Mouse (Mus musculus) E14TG2a.4 (cell line): ENCODE data around the gene Olfr427.

Source experiments
- CTCF ChIP-seq: conservative IDR thresholded peaks from 2 replicates; pipeline ENCODE4 v1.5.1; 2014; ENCODE audit warnings: low read length
- NANOG ChIP-seq: IDR thresholded peaks from 2 replicates; pipeline ENCODE4 v1.6.1; 2014; ENCODE audit warnings: borderline replicate concordance, low read length, mixed read lengths

DNA sequence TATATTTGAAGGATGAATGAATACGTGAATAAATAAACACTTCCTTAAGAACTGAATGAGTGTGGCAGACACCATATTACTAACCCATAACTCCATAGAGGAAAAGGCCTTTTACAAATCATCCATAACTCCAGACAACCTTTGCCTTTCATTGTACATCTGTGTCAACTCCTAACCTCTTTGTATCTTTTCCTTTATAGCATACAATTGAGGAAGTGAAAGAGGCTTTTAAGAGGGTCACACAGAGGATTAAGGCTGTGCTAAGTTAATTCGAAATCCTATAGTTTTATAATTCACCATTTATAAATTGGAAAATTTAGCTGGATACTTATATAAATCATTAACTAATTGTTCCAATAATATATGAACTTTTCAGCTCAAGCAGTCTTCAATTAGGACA is 41.4 kb upstream of the Olfr427 start:
- TF ChIP-seq CTCF: no peak
- no peak for TF ChIP-seq NANOG
